Mouse (Mus musculus) forebrain, embryonic 11.5 days (tissue): ENCODE measurements around the gene Myo1h. TPM values are rescaled to one million over a fixed set of nuclear protein-coding genes. Genes with fewer than 3 reads are reported as not detected.
A peak's percentile ranks its signal among the peaks of the same experiment; 100 is the strongest.

Experiments
- ATAC-seq: fragments of 200-750 bp; cut with Nextera tagmentation; replicated peaks from 2 replicates; pipeline ENCODE4 v1.8.0; 2017; ENCODE audit warnings: moderate TSS enrichment; ENCODE audit not compliant: low FRiP score
- DNase-seq: peaks from one replicate; pipeline ENCODE4 v3.0.0-alpha.2; 2017; ENCODE audit warnings: low spot score
- H3K27ac ChIP-seq: fragments of 300-500 bp; sonication (generic); 2 replicates; pipeline ENCODE4 v1.5.1; 2014; ENCODE audit warnings: low read depth, low read length
- H3K27me3 ChIP-seq: fragments of 300-500 bp; sonication (generic); 2 replicates; pipeline ENCODE4 v1.6.1; 2014; ENCODE audit warnings: mild to moderate bottlenecking, low read length, mixed read lengths; ENCODE audit not compliant: control insufficient read depth, insufficient read depth
- H3K36me3 ChIP-seq: fragments of 300-500 bp; sonication (generic); 2 replicates; pipeline ENCODE4 v1.6.1; 2014; ENCODE audit warnings: mild to moderate bottlenecking, low read length, moderate library complexity, mixed read lengths; ENCODE audit not compliant: control insufficient read depth, insufficient read depth
- H3K4me1 ChIP-seq: fragments of 300-500 bp; sonication (generic); replicated peaks from 2 replicates; pipeline ENCODE4 v1.6.1; 2014; ENCODE audit warnings: low read length, mixed read lengths; ENCODE audit not compliant: control insufficient read depth, insufficient read depth
- H3K4me2 ChIP-seq: fragments of 300-500 bp; sonication (generic); 2 replicates; pipeline ENCODE4 v1.6.1; 2014; ENCODE audit warnings: low read depth, mild to moderate bottlenecking, low read length, moderate library complexity, mixed read lengths; ENCODE audit not compliant: severe bottlenecking
- H3K4me3 ChIP-seq: fragments of 300-500 bp; sonication (generic); 2 replicates; pipeline ENCODE4 v1.5.1; 2014; ENCODE audit warnings: low read depth, low read length
- H3K9ac ChIP-seq: fragments of 300-500 bp; sonication (generic); 2 replicates; pipeline ENCODE4 v1.6.1; 2014; ENCODE audit warnings: low read length
- H3K9me3 ChIP-seq: fragments of 300-500 bp; sonication (generic); 2 replicates; pipeline ENCODE4 v1.6.1; 2016; ENCODE audit warnings: low read length, mixed read lengths; ENCODE audit not compliant: control insufficient read depth
- WGBS: fragments of 180-500 bp; shearing (Covaris S2); extraction: QIAGEN DNeasy Blood & Tissue Kit; methylation state at CpG from one replicate; pipeline ENCODE4 v1.1.7; 2014; 5-methylcytosine and 5-hydroxymethylcytosine counted together
- polyA plus RNA-seq: library from polyadenylated mRNA; unstranded; fragments of >200 nt; fragmentation: Nextera tagmentation; extraction: Ambion mirVana; gene quantifications from 2 replicates; pipeline ENCODE4 v1.2.1, GENCODE M21; 2014

Myo1h gene
- polyA plus RNA-seq, 1 experiment from 2014 or later: 0.91 TPM

- peak overlapping the region; percentile 3; the same call in 1 of the 2 replicates for H3K9ac ChIP-seq
- peak overlapping the region; percentile 21 for H3K4me2 ChIP-seq
- H3K27me3 ChIP-seq: peaks cover 9% of the 10 kb centered on the region
- peak; percentile 64 for DNase-seq
- peak; percentile 30; the same call in 1 of the 2 replicates for ATAC-seq
- 29% methylated on average over 22 of the region's 22 CpGs for WGBS
- H3K4me1 ChIP-seq: peaks cover 8% of the 10 kb centered on the region; the same call in 1 of the 2 replicates
- no peaks in the 10 kb centered on the region for H3K36me3 ChIP-seq
- no peaks in the 10 kb centered on the region for H3K9me3 ChIP-seq
- H3K4me3 ChIP-seq: no peak overlapping the region
- H3K27ac ChIP-seq: no peak overlapping the region
Measured at GRCm38 (mm10) chr5:114299156-114299855, 10.3 kb downstream of the Myo1h start.

DNA sequence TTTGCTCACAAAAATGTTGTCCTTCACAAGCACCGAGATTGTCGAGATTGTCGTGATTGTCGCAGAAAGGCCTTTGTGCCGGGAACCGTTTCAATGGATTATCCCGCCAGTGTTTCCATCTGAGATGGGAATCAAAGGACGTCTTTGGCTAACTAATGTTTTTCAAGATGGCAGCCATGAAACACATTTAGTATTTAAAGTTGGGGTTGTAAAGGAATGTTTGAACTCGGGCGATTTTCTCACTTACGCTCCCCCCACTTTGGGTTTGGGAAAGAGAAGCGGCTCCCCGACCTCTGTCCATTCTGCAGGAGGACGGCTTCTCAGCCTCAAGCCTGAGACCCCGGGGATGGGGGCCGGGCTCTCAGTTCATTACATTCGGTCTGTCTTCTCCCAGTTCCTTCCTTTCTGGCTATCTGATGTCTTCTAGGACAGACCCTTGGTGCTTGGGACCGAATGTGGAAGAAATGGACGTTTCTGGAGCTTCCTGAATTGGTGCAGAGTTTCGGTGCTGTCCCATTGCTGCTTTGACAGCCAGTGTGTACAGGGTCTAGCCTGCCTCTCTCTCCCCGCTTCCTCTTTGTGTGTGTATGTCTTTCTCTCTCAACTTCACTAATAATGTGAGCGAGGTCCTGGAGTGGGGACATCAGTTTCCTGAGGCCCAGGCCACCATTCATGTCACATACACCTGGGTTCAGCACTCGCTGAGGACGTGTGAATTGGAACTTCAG, 11.1 kb downstream of the Myo1h start:
- ATAC-seq (no peak), DNase-seq (no peak)
- H3K27me3 ChIP-seq: peaks cover 9% of the 10 kb centered on the region
- no peak overlapping the region for H3K4me3 ChIP-seq
- no peaks in the 10 kb centered on the region for H3K9me3 ChIP-seq
- H3K36me3 ChIP-seq: no peaks in the 10 kb centered on the region
- no peak overlapping the region for H3K27ac ChIP-seq
- H3K9ac ChIP-seq: no peak overlapping the region
- 58% methylated on average over 24 of the region's 24 CpGs for WGBS
- H3K4me2 ChIP-seq: peak overlapping the region; percentile 21; the same call in 1 of the 2 replicates
- peaks cover 8% of the 10 kb centered on the region; the same call in 1 of the 2 replicates for H3K4me1 ChIP-seq

DNA sequence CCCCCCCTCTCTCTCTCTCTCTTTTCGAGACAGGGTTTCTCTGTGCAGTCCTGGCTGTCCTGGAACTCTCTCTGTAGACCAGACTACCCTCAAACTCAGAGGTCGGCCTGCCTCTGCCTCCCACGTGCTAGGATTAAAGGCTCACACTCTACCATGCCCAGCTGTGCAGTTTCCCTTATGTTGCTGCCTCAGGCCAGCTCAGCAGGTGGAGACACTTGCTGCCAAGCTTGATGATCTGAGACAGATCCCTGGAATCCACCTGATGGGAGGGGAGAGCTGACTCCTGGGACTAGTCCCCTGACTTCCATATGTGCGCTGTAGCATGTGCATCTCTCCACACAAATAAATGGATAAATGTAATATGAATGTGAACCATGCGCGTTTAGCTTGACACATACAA, 14.2 kb downstream of the Myo1h start:
- Histone ChIP-seq H3K36me3 (no peaks in the 10 kb centered on the region), H3K4me1 (peaks cover 6% of the 10 kb centered on the region; the same call in 1 of the 2 replicates), H3K4me2 (no peak overlapping the region), H3K9me3 (no peaks in the 10 kb centered on the region), H3K9ac (no peak overlapping the region), H3K27ac (no peak overlapping the region), H3K27me3 (peaks cover 7% of the 10 kb centered on the region), H3K4me3 (no peak overlapping the region)
- ATAC-seq: no peak
- DNase-seq: no peak
- WGBS: 79% methylated on average over 6 of the region's 6 CpGs

DNA sequence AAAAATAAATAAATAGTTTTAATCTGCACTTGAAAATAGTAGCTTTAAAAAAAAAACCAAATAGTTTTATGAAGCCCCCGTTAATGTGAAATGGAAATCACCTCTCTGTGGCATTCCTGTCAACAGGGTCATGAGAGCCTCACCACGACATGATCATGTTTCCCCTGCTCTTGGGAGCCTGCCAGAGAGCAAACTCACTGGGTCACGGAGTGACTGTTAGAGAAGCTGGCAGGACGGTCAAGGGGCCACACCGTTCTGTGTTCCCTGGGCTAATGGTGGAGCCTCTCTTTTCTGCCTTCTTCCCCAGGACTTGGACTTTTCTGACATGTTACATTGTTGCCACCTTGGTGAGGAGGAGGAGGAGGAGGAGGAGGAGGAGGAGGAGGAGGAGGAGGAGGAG, 17.5 kb downstream of the Myo1h start:
- Histone ChIP-seq H3K4me2 (no peak overlapping the region), H3K27me3 (peaks cover 1% of the 10 kb centered on the region), H3K9ac (no peak overlapping the region), H3K9me3 (no peaks in the 10 kb centered on the region), H3K36me3 (no peaks in the 10 kb centered on the region), H3K4me3 (no peak overlapping the region), H3K4me1 (no peaks in the 10 kb centered on the region), H3K27ac (no peak overlapping the region)
- no peak for ATAC-seq
- no peak for DNase-seq
- 75% methylated on average over 5 of the region's 5 CpGs for WGBS

DNA sequence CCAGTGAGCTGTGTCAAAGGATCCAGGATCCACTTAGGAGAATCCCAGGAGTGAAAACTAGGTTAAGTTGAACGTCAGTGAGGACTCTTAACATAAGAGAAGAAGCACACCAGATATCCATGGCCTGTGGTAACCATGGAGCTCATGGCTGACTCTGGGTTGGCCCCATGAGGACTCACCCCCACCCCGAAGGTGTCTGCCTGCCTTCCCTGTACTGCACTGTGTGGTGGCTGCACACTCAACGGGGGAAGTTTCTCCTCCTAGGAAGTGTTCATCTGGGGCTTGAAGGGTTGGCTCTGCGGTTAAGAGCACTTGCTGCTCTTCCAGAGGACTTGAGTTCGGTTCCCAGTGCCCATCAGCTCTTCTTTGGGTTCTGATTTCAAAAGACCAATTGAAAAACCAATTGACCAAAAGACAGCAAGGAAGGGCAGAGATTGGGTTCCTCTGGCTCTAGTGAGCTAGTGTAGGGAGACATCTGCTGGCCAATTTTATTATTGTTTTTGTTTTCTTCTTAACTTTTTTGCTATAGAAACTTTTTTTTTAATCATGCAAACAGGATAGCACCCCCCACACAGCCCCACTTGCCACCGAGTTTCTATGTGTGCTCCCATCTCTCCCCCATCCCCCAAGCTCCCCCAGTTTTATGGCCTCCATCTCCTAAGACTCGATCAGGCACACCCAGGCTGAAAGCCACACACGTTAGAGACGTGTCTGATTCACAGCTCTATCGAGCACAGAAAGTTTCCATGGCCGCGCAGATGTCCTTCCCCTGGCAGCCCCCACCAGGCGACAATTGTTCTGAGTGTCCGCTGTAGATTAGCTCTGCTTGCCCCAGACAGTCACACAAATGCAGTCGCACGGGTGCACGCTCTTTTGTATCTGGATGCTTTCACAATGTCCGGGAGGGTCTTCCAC, 20.1 kb downstream of the Myo1h start:
- H3K4me1 ChIP-seq: no peaks in the 10 kb centered on the region
- H3K9ac ChIP-seq: no peak overlapping the region
- no peak overlapping the region for H3K4me2 ChIP-seq
- no peaks in the 10 kb centered on the region for H3K9me3 ChIP-seq
- no peak overlapping the region for H3K4me3 ChIP-seq
- H3K36me3 ChIP-seq: no peaks in the 10 kb centered on the region
- ATAC-seq: no peak
- WGBS: 54% methylated on average over 18 of the region's 18 CpGs
- no peak for DNase-seq
- no peaks in the 10 kb centered on the region for H3K27me3 ChIP-seq
- H3K27ac ChIP-seq: no peak overlapping the region

GRCm38 (mm10) chr5:114309680-114310036, 20.7 kb downstream of the Myo1h start:
- H3K9me3 ChIP-seq: no peaks in the 10 kb centered on the region
- WGBS: 76% methylated on average over 11 of the region's 11 CpGs
- H3K4me1 ChIP-seq: no peaks in the 10 kb centered on the region
- no peak overlapping the region for H3K4me2 ChIP-seq
- ATAC-seq (no peak), DNase-seq (no peak)
- H3K4me3 ChIP-seq: no peak overlapping the region
- no peak overlapping the region for H3K27ac ChIP-seq
- H3K27me3 ChIP-seq: no peaks in the 10 kb centered on the region
- H3K36me3 ChIP-seq: no peaks in the 10 kb centered on the region
- H3K9ac ChIP-seq: no peak overlapping the region

GRCm38 (mm10) chr5:114323105-114323790, 34.3 kb downstream of the Myo1h start:
- H3K4me3 ChIP-seq: no peak overlapping the region
- 0 out of 2 replicates have a peak, but pooled peaks cover 4% of the 10 kb centered on the region for H3K4me1 ChIP-seq
- H3K27ac ChIP-seq: no peak overlapping the region
- no peaks in the 10 kb centered on the region for H3K27me3 ChIP-seq
- DNase-seq (no peak), ATAC-seq (no peak)
- H3K9ac ChIP-seq: no peak overlapping the region
- WGBS: 63% methylated on average over 25 of the region's 25 CpGs
- H3K9me3 ChIP-seq: no peaks in the 10 kb centered on the region
- no peaks in the 10 kb centered on the region for H3K36me3 ChIP-seq
- no peak overlapping the region for H3K4me2 ChIP-seq
